Mouse (Mus musculus): ENCODE measurements at regions not wholly inside any gene's neighbourhood (a gene's known extent, or its start where the extent isn't known, plus 50 kb on each side); places are given as distances from the start of the nearest gene placed in this dataset.
"Not testable (repeated sequence)": the region's sequence is repeated elsewhere in the genome, so short reads cannot be mapped to it uniquely, and the experiment has no call there.

- DNase-seq (ENCODE audit: low spot score), result no peak
Observed at GRCm38 (mm10) chr10:20891426-20891825, 60.9 kb upstream of the Ahi1 start.

GRCm38 (mm10) chr10:20883618-20884017 is 68.7 kb upstream of the Ahi1 start:
- no peak for DNase-seq (ENCODE audit: low spot score)

- peak; percentile 7 for DNase-seq (ENCODE audit: low spot score)
Observed at GRCm38 (mm10) chr10:20882599-20882998, 69.7 kb upstream of the Ahi1 start.

GRCm38 (mm10) chr10:20880251-20880650 is 72.1 kb upstream of the Ahi1 start:
- no peak for DNase-seq (ENCODE audit: low spot score)

GRCm38 (mm10) chr10:20879482-20879881 is 72.9 kb upstream of the Ahi1 start:
- no peak for DNase-seq (ENCODE audit: low spot score)

- no peak for DNase-seq (ENCODE audit: low spot score)
Observed at GRCm38 (mm10) chr10:20867076-20867475, 85.3 kb upstream of the Ahi1 start.

GRCm38 (mm10) chr10:20865031-20865430 is 87.3 kb upstream of the Ahi1 start:
- no peak for DNase-seq (ENCODE audit: low spot score)

GRCm38 (mm10) chr10:20857413-20857812 is 94.9 kb upstream of the Ahi1 start:
- no peak for DNase-seq (ENCODE audit: low spot score)

GRCm38 (mm10) chr10:20854621-20855363 is 97.6 kb upstream of the Ahi1 start:
- peak; percentile 43 for DNase-seq (ENCODE audit: low spot score)

GRCm38 (mm10) chr10:20847287-20847686 is 105.1 kb upstream of the Ahi1 start:
- DNase-seq (ENCODE audit: low spot score), result no peak

GRCm38 (mm10) chr10:20843277-20843676 is 109.1 kb upstream of the Ahi1 start:
- DNase-seq (ENCODE audit: low spot score), result no peak

GRCm38 (mm10) chr10:20842131-20842530 is 110.2 kb upstream of the Ahi1 start:
- DNase-seq (ENCODE audit: low spot score), result no peak

GRCm38 (mm10) chr10:20841430-20842040 is 110.8 kb upstream of the Ahi1 start:
- DNase-seq (ENCODE audit: low spot score), result no peak

- no peak for DNase-seq (ENCODE audit: low spot score)
Observed at GRCm38 (mm10) chr10:20838685-20839425, 113.5 kb upstream of the Ahi1 start.

GRCm38 (mm10) chr10:20836816-20837215 is 111.9 kb upstream of the Pde7b start:
- not testable (repeated sequence) for DNase-seq (ENCODE audit: low spot score)

- DNase-seq (ENCODE audit: low spot score), result peak; percentile 49
Observed at GRCm38 (mm10) chr10:20834806-20835575, 110.1 kb upstream of the Pde7b start.

GRCm38 (mm10) chr10:20828304-20828703 is 103.4 kb upstream of the Pde7b start:
- no peak for DNase-seq (ENCODE audit: low spot score)

GRCm38 (mm10) chr10:20827473-20827872 is 102.6 kb upstream of the Pde7b start:
- DNase-seq (ENCODE audit: low spot score), result no peak

- no peak for DNase-seq (ENCODE audit: low spot score)
Observed at GRCm38 (mm10) chr10:20818548-20818947, 93.7 kb upstream of the Pde7b start.

GRCm38 (mm10) chr10:20799792-20800191 is 74.9 kb upstream of the Pde7b start:
- no peak for DNase-seq (ENCODE audit: low spot score)

GRCm38 (mm10) chr10:20798400-20798799 is 73.5 kb upstream of the Pde7b start:
- no peak for DNase-seq (ENCODE audit: low spot score)

- DNase-seq (ENCODE audit: low spot score), result no peak
Observed at GRCm38 (mm10) chr10:20793956-20794355, 69.1 kb upstream of the Pde7b start.
